Mouse (Mus musculus): ENCODE results near the gene Tdrd9.
"Not testable (repeated sequence)": the region's sequence is repeated elsewhere in the genome, so short reads cannot be mapped to it uniquely, and the experiment has no call there.

Gene Tdrd9

DNA sequence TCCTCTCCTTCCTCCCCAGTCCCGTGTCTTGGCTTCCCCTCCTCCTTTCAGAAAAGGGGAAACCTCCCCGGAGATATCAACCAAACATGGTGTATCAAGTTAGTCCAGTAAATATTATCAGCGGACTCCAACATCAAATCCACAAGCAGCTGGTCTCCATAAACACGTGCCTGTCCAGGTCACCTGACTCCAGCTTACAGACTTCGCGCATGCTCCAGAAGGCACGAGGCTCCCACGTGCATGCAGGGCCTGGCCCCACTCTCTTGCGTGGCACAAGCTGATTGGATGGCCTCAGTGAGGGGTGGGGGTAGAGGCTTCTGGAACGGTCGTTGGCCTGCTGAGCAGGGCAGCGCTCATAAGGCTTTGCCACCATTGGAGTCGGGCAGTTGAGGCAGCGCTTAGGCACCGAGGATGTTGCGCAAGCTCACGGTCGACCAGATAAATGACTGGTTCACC, at the start of gene Tdrd9:
Gene Tdrd9, plus strand, starts transcription at position 329 of the 456 bp plus-strand sequence.
- DNase-seq (ENCODE audit: low spot score in 2 of 2) = no peak

DNA sequence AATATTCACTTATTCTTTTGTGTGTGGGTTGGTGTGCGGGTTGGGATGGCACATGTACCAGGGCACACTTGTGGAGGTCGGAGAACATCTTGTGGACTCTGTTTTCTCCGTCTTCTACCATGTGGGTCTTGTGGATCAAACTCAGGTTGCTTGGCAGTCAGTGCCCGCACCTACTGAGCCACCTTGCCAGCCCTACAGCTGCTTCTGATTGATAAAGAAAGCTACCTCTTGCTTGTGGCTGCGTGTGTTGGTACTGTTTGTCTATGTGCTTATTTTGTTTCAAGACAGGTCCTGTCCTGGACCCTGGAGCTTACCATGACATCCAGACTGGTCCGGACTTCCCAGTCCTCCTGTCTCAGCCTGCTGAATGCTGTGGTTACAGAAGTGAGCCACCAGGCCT, 48.2 kb upstream of the Tdrd9 start:
- DNase-seq (ENCODE audit: low spot score in 2 of 2) = no peak

DNA sequence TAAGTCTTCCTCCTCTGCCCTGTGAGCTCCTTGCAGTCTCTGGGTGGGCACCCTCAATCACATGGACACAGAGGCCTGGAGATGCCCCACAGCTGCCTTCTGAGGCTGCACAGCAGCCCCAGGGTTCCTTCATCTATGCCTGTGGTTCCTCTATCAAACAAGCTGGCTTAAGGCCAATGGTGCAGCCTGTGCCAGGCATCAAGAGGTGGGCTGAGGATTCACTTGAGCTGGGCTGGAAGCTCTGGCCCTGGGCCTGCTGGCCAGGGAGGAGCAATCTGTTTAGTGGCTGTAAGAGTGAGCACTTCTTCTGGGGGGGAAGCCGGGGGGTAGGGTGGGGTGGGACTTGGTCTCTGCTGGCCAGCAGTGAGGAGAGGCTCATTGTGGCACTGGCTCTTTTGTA, 44.0 kb upstream of the Tdrd9 start:
- no peak for DNase-seq (ENCODE audit: low spot score in 2 of 2)

DNA sequence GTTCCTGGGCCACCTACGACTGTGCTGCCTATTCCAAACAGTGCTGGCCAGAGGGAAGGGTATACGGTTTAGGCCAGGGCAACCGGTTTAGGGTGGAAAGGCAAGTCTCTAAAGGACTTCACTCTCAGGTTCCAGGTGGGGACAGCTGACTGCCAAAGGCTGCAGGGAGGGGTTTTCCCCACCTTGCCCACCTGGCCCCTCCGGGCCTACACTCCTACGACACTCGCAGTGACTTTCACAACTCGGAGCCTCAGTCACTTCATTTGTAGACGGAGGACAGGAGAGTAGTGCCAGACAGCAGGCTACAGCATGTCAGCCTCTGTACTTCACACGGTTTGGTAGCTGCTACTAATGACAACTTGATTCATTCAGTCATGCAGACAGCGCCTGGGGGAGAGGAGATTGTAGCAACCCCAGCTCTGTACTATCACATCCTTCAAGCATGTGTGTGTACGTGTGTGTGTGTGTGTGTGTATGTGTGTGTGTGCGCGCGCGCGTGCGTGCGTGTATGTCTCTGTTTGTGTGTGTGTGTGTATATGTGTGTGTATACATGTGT, 42.9 kb upstream of the Tdrd9 start:
- no peak for DNase-seq (ENCODE audit: low spot score in 2 of 2)

GRCm38 (mm10) chr12:111931411-111932025, 39.8 kb upstream of the Tdrd9 start:
- DNase-seq (ENCODE audit: low spot score in 2 of 2) = no peak

- DNase-seq (ENCODE audit: low spot score in 2 of 2) = no peak
Observed at GRCm38 (mm10) chr12:111932513-111932912, 38.8 kb upstream of the Tdrd9 start.

GRCm38 (mm10) chr12:111933032-111933704, 38.2 kb upstream of the Tdrd9 start:
- DNase-seq (ENCODE audit: low spot score in 2 of 2) = no peak

DNA sequence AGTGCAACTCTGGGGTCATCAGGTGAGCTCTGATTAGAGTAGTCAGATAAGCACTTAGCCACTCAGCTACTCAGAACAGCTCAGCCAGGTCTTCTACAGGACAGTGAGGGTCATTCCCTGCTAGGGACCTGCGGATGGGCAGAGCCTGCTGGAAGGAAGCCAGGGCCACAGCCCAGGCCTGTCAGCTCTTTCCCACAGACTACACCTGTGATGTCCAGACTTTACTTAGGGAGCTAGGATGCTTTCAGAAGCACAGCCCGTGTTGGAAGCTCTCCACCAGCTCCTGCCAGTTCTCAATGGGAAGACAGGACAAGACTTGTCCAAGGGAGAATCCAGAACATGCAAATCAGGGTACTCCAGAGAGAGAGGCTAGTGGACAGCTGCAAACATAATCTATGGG, 37.4 kb upstream of the Tdrd9 start:
- no peak for DNase-seq (ENCODE audit: low spot score in 2 of 2)

- no peak for DNase-seq (ENCODE audit: low spot score in 2 of 2)
Observed at GRCm38 (mm10) chr12:111936706-111937550, 34.4 kb upstream of the Tdrd9 start.

DNA sequence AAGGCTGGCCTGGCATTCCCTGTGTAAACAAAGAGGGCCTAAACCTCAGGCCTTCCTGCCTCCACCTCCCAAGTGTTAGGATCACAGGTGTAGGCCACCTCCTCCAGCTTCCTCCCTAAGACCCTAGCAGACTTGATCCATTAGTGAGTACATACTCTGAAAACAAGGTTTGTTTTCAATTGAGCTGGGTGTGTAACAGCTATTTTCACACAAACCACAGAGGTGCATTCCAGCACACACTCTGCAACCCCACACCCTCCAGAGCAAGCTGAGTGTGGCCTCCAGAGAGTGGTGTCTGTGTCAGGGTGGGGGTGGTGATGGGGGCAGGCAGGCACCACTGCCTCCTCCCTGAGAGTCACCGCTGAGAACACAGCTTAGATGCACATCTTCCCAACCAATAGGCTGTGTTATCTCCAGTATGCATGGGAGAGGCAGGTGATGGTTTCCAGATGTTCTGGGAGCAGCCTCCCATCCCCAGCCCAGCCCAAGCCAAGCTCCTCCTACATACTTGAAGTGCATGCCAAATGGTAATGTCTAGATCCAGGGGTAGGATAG, 32.7 kb upstream of the Tdrd9 start:
- no peak for DNase-seq (ENCODE audit: low spot score in 2 of 2)

DNA sequence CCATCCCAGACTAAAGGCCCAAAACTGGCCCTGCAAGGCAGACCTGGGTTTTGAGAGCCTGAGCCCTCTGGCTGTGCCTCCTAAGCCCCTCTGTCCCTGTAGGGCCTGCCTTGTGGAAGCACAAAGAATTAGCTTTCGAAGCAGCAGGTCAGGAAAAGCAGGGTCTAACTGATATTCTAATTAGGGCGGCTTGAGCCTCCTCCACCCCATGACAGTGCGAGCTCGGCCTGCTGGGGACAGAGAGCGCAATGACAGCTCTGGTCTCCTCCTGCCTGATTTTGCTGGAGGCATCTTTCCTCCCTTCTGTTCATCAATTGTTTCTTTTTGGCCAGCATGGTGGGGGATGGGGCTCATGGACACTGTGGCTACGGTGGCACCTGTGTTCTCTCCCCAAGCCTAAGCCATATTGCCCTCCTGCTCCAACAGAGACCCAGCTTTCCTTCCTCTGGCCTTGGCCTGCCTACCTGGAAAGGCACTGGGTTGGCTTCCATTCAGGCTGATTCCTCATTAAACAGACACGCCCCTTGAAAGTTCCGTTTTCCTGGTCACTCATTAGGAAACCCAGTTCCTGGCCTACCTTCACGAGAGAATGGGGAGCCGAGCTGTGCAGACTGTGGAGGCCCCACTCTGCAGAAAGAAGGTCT, 27.8 kb upstream of the Tdrd9 start:
- no peak for DNase-seq (ENCODE audit: low spot score in 2 of 2)

DNA sequence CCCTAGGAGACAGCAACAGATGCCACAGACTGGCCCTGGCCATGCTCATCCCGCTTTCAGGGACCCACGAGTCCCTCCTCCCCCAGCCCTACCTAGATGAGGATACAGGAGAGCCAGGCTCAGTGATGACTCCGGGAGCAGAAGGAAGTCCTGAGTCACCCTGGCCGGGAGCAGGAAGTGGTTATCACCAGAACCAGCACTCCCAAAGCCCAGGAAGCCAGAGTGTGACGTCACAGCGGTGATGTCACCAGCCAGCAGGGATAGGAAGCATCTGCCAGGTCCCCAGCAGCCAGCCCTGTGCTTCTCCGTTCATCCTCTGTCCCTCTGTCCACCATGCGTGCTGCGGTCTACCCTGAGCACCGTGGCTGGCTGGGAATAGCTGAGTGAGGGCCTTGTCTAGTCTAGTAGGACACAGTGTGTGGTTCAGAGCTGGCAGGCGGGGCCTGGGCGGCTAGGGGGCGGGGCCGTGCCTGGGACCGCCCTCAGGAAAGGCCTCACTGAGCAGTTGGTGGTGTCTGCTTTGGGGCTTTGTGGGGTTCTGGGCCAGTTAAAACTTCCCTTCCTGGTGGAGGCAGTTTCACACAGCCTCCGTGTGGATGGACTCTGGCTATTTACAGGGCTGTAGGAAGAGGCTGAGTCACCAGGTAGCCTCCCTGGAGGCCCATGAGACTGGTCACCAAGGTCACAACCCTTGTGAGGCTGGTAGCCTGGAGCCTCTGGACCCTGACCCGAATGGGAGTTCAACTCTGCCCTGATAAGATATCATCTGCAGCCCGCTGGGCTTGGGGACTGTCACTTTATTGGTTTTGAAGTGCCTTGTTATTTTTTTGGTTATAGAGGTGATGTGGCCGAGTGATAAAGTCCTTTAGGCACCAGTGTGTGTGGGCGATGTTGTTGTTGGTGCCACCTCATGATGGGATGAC, 27.0 kb upstream of the Tdrd9 start:
- DNase-seq (ENCODE audit: low spot score in 2 of 2) = not testable (repeated sequence)

- no peak for DNase-seq (ENCODE audit: low spot score in 2 of 2)
Observed at GRCm38 (mm10) chr12:111945115-111945514, 26.2 kb upstream of the Tdrd9 start.

GRCm38 (mm10) chr12:111945765-111946655, 25.3 kb upstream of the Tdrd9 start:
- DNase-seq (ENCODE audit: low spot score in 2 of 2) = not testable (repeated sequence)

- DNase-seq (ENCODE audit: low spot score in 2 of 2) = peak; percentile 9 to 43
Observed at GRCm38 (mm10) chr12:111946716-111947115, 24.6 kb upstream of the Tdrd9 start.

GRCm38 (mm10) chr12:111950486-111950885, 20.9 kb upstream of the Tdrd9 start:
- no peak for DNase-seq (ENCODE audit: low spot score in 2 of 2)

- DNase-seq (ENCODE audit: low spot score in 2 of 2) = no peak
Observed at GRCm38 (mm10) chr12:111951701-111952100, 19.7 kb upstream of the Tdrd9 start.

DNA sequence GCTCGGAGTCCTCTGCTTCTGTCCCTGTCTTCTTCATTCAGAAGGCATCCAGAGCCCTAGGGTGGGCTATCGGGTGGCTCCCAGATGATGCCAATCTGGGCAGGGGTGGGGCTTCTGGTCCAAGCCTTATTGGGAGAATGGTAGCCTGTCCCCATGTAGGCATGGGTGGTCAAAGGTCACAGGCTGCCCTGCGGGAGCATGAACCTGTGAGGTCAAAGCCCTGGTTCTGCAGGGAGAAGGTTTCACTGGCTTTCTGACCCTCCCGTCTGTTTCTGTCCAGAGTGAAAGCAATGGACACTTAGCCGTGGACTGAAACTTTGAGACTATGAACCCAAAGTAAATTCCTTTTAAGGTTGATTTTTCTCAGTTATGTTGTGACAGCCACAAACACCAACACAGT, 15.2 kb upstream of the Tdrd9 start:
- DNase-seq (ENCODE audit: low spot score in 2 of 2) = no peak

GRCm38 (mm10) chr12:111958101-111958865, 13.1 kb upstream of the Tdrd9 start:
- peak; percentile 78 to 80 for DNase-seq (ENCODE audit: low spot score in 2 of 2)

All from frontal cortex, postnatal 36 days (tissue).